Mouse (Mus musculus): Measurements from ENCODE around the gene Rasa4. TPM values are rescaled to one million over a fixed set of nuclear protein-coding genes. Genes with fewer than 3 reads are reported as not detected.

Rasa4 gene
- 1.0 and 1.4 TPM in 2 replicates for polyA plus RNA-seq (2015; fragmentation: Nextera tagmentation; extraction: Ambion mirVana)

DNA sequence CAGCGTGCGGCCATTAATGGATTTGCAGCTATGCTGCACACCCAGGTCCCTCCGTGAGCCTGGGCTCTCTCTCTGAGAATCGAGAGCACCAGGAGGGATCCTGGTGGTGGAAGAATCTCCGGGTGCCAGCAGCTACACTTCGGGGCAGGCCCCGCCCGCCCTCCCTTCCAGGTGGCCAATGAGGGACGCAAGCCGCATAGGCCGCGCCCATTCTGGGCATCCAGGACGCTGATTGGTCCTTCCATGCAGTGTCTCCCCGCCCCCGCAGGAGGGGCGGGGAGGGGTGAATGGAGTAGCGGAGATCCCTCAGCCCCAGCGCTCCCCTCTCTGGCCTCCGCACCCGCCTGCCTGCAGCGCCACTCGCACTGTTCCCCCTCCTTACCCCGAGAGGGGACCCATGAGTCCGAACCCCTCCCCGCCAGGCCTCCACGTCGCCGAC is at the start of gene Rasa4:
Gene Rasa4, plus strand, starts transcription at position 248 of the 439 bp plus-strand sequence.
- H3K4me3 ChIP-seq (replicated peaks) = peak within 1 kb of the TSS; percentile 60
- peaks cover 32% of the 10 kb centered on the region for H3K27me3 ChIP-seq
- peak within 1 kb of the TSS; percentile 90 for H3K4me2 ChIP-seq
- no peaks in the 10 kb centered on the region; the same call in 1 of the 2 replicates for H3K9me3 ChIP-seq (replicated peaks)
- peak; percentile 96 for ATAC-seq (ENCODE audit: low read depth)
- DNase-seq = peak; percentile 88
- no peak within 1 kb of the TSS for H3K27ac ChIP-seq
- H3K4me1 ChIP-seq (replicated peaks) = peaks cover 27% of the 10 kb centered on the region
- H3K36me3 ChIP-seq = no peaks in the 10 kb centered on the region
- under 1% methylated on average over 28 of the region's 28 CpGs for WGBS (ENCODE audit: insufficient replicate concordance)
- H3K9ac ChIP-seq = peak within 1 kb of the TSS; percentile 54

DNA sequence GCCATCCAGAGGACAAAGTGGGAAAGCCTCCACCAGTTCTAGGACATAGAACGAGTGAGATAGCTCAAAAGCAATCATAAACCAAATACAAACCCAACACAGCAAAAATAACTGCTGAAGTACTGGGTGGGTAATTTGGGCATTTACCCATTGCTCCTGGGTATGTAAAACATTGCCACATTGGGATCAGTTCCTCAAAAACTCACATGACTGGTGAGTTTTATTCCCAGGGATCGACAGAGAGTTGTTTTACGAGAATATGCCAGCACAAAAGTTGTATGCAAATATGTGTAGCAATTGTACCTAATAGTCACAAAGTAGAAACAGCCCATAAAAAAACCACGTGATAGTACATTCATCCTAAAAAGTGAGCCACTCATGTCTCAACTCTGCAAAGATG is 48.8 kb upstream of the Rasa4 start:
- Histone ChIP-seq H3K4me3 (replicated peaks) (no peak overlapping the region), H3K9me3 (replicated peaks) (no peaks in the 10 kb centered on the region), H3K4me1 (replicated peaks) (peaks cover 13% of the 10 kb centered on the region), H3K9ac (no peak overlapping the region), H3K36me3 (peaks cover 23% of the 10 kb centered on the region), H3K4me2 (no peak overlapping the region), H3K27ac (no peak overlapping the region), H3K27me3 (0 out of 2 replicates have a peak, but pooled peaks cover 4% of the 10 kb centered on the region)
- ATAC-seq (ENCODE audit: low read depth) (no peak), DNase-seq (no peak)
- WGBS (ENCODE audit: insufficient replicate concordance) = 57% methylated on average over 4 of the region's 4 CpGs

DNA sequence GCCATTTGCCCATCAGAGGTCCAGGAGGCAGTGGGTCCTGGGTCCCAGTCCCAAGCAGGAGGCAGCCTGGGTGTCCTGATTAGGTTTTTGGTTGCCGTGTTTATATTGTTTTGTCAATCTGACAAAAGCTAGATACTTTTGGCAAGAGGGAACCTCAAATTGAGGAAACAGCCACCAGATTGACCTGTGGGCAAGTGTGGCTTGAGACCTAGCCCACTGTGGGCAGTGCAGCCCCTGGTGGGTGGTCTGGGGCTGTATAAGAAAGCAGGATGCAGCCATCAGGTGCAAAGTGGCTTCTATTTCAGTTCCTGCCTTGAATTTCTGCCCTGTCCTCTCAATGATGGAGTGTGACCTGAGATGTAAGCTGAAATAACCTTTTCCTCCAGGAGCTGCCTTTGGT is 48.4 kb upstream of the Rasa4 start:
- peaks cover 20% of the 10 kb centered on the region for H3K36me3 ChIP-seq
- H3K4me3 ChIP-seq (replicated peaks) = no peak overlapping the region
- DNase-seq (no peak), ATAC-seq (ENCODE audit: low read depth) (no peak)
- peaks cover 17% of the 10 kb centered on the region for H3K4me1 ChIP-seq (replicated peaks)
- no peaks in the 10 kb centered on the region for H3K9me3 ChIP-seq (replicated peaks)
- 0 out of 2 replicates have a peak, but pooled peaks cover 4% of the 10 kb centered on the region for H3K27me3 ChIP-seq
- no peak overlapping the region for H3K4me2 ChIP-seq
- no peak overlapping the region for H3K27ac ChIP-seq
- WGBS (ENCODE audit: insufficient replicate concordance) = 29% methylated on average over 1 of the region's 1 CpGs
- no peak overlapping the region for H3K9ac ChIP-seq

DNA sequence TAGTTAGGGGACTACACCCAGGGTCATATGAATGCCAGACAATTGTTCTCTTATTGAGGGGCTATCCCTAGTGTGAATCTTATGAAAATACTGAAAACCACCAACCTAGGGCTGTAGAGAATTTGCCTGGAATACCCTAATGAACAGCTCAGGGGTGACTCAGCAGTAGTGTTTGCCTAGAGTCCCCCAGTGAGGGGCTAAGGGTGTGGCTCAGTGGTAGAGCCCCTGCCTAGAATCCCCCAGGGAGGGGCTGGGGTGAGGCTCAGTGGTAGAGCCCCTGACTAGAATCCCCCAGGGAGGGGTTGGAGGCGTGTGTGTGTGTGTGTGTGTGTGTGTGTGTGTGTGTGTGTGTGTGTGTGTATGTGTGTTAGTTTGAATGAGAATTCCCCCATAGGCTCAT is 47.0 kb upstream of the Rasa4 start:
- H3K4me3 ChIP-seq (replicated peaks) = no peak overlapping the region
- H3K9me3 ChIP-seq (replicated peaks) = no peaks in the 10 kb centered on the region
- 0 out of 2 replicates have a peak, but pooled peaks cover 4% of the 10 kb centered on the region for H3K27me3 ChIP-seq
- H3K27ac ChIP-seq = no peak overlapping the region
- ATAC-seq (ENCODE audit: low read depth) (no peak), DNase-seq (no peak)
- peaks cover 26% of the 10 kb centered on the region for H3K4me1 ChIP-seq (replicated peaks)
- WGBS (ENCODE audit: insufficient replicate concordance) = 80% methylated on average over 1 of the region's 1 CpGs
- H3K36me3 ChIP-seq = peaks cover 7% of the 10 kb centered on the region
- H3K9ac ChIP-seq = no peak overlapping the region
- no peak overlapping the region for H3K4me2 ChIP-seq

DNA sequence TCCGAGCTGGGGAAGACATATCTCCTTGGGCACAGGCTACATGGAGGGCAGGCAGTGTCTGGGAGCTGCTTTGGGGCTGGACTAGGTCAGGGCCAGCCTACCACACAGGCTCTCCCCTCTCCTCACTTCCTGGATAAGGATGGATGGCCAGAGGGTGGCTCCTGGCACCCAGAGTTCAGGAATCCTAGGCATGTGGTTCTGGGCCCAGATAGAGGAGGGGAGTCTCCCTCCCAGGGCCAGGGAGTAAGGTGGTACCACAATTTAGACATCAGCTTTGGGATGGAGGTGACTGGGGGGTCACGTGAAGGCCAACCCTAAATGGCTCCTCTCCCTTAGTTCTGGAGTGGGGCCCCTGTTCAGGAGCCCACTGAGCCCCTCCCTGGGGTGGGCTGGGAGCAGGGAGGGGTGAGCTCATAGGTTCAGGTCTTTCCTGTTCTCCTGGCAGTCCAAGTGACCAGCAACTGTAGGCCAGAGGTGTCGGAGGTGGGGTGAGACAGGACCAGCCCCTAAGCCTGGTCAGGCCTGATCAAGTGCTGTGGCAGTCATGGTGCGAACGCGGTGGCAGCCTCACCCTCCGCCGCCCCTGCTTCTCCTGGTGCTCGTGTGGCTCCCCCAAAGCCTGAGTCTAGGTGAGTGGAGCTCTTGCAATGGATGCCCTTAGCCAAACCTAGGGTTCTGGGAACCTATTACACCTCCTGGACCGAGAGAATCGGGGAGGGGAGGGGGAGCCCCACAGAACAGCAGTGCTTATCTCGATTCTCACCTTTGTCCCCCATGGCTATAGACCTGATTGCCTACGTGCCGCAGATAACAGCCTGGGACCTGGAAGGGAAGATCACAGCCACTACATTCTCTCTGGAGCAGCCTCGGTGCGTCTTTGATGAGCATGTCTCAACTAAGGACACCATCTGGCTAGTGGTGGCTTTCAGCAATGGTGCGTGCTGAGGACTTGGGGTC is 45.2 kb upstream of the Rasa4 start, which contains the start of gene Upk3b:
Gene Upk3b, plus strand, starts transcription at position 239 of the 957 bp plus-strand sequence.
- H3K9ac ChIP-seq = no peak within 1 kb of the TSS
- H3K9me3 ChIP-seq (replicated peaks) = no peaks in the 10 kb centered on the region
- WGBS (ENCODE audit: insufficient replicate concordance) = 39% methylated on average over 17 of the region's 17 CpGs
- H3K36me3 ChIP-seq = no peaks in the 10 kb centered on the region
- H3K27ac ChIP-seq = no peak within 1 kb of the TSS
- H3K4me3 ChIP-seq (replicated peaks) = no peak within 1 kb of the TSS
- H3K4me1 ChIP-seq (replicated peaks) = peaks cover 26% of the 10 kb centered on the region
- DNase-seq (no peak), ATAC-seq (ENCODE audit: low read depth) (no peak)
- H3K27me3 ChIP-seq = 0 out of 2 replicates have a peak, but pooled peaks cover 4% of the 10 kb centered on the region
- no peak within 1 kb of the TSS for H3K4me2 ChIP-seq

DNA sequence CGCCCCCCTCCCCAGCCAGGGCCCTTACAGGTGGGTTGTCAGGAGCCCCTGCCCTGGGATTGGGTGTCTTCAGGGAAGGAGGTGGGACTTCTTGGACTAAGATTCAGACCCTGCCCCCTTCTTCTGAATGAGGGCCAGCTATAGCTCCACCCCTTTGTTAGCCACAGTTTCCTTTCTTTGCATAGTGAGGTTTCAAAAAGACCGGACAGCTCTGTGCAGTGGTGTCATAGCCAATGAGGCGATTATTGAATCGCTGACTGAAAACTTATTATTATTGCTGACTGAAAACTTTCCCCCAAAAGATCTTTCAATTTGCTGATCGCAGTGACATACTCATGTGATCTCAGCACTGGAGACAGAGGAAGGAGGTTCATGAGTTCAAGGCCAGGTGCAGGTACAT is 43.5 kb upstream of the Rasa4 start:
- Histone ChIP-seq H3K27ac (no peak overlapping the region), H3K9ac (no peak overlapping the region), H3K4me2 (0 out of 2 replicates have a peak overlapping the region, but pooled peaks have one; percentile 2), H3K4me3 (replicated peaks) (no peak overlapping the region), H3K27me3 (0 out of 2 replicates have a peak, but pooled peaks cover 4% of the 10 kb centered on the region), H3K4me1 (replicated peaks) (peaks cover 26% of the 10 kb centered on the region), H3K9me3 (replicated peaks) (no peaks in the 10 kb centered on the region), H3K36me3 (no peaks in the 10 kb centered on the region)
- ATAC-seq (ENCODE audit: low read depth) = no peak
- WGBS (ENCODE audit: insufficient replicate concordance) = 19% methylated on average over 5 of the region's 5 CpGs
- no peak for DNase-seq

DNA sequence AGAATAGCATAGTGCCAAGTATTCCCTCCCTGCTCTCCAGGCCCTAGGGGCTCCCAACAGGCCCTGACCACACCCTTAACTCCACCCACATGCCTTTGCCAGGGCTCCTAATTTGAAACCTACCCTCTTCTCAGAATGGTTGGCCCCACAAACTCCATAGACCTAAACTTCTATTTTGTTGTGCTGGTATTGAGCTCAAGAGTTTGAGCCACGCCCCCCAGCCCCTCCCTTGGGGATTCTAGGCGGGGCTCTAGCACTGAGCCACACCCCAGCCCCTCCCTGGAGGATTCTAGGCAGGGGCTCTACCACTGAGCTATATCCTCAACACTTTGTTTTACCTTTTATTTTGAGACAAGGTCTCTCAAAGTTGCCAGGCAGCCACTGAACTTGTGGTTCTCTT is 42.5 kb upstream of the Rasa4 start:
- no peak overlapping the region for H3K4me2 ChIP-seq
- DNase-seq = no peak
- H3K9me3 ChIP-seq (replicated peaks) = no peaks in the 10 kb centered on the region
- H3K4me1 ChIP-seq (replicated peaks) = peaks cover 26% of the 10 kb centered on the region
- H3K36me3 ChIP-seq = no peaks in the 10 kb centered on the region
- no peak for ATAC-seq (ENCODE audit: low read depth)
- H3K9ac ChIP-seq = no peak overlapping the region
- 0 out of 2 replicates have a peak, but pooled peaks cover 4% of the 10 kb centered on the region for H3K27me3 ChIP-seq
- H3K4me3 ChIP-seq (replicated peaks) = no peak overlapping the region
- 45% methylated on average over 2 of the region's 2 CpGs for WGBS (ENCODE audit: insufficient replicate concordance)
- no peak overlapping the region for H3K27ac ChIP-seq

DNA sequence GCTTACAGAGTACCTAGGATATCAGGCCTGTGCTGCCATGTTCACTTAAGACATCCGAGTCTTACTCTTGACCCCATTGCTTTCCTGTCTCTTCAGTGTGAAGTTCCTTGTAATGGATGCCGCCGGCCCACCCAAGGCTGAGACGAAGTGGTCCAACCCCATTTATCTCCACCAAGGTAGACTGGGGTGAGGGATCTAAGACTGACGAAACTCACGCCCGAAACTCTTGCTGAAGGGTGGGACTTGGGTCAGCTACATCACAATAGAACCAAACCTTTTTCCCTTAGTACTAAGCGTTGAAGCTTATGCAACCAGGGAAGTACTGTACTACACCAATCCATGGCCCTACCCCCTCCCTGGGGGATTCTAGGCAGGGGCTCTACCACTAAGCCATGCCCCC is 42.0 kb upstream of the Rasa4 start:
- Histone ChIP-seq H3K9ac (no peak overlapping the region), H3K9me3 (replicated peaks) (no peaks in the 10 kb centered on the region), H3K27ac (no peak overlapping the region), H3K27me3 (0 out of 2 replicates have a peak, but pooled peaks cover 4% of the 10 kb centered on the region), H3K4me3 (replicated peaks) (no peak overlapping the region), H3K36me3 (no peaks in the 10 kb centered on the region), H3K4me1 (replicated peaks) (peaks cover 26% of the 10 kb centered on the region), H3K4me2 (no peak overlapping the region)
- WGBS (ENCODE audit: insufficient replicate concordance) = 84% methylated on average over 8 of the region's 8 CpGs
- ATAC-seq (ENCODE audit: low read depth) (no peak), DNase-seq (no peak)

DNA sequence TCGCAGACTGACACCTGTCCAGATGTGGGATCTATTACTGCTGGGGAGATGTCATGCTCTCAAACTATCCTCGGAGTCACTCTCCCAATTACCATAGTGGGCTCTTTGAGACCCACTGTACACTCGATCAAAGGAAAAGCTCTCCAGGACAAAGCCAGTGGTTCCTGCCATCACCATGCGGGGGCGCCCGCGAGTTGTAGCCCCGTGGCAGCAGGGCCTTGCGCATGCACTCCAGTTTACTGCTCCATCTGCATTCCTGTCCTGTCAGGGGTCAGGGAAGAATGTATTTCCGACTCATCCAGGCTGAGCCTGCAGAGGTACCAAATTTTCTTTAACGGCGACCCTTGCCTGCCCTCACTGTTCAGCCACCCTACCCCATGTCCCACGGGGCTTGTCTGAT is 38.9 kb upstream of the Rasa4 start:
- peaks cover 12% of the 10 kb centered on the region; the same call in 1 of the 2 replicates for H3K4me1 ChIP-seq (replicated peaks)
- 59% methylated on average over 13 of the region's 13 CpGs for WGBS (ENCODE audit: insufficient replicate concordance)
- DNase-seq = no peak
- no peak overlapping the region for H3K27ac ChIP-seq
- no peak overlapping the region for H3K4me3 ChIP-seq (replicated peaks)
- H3K9ac ChIP-seq = no peak overlapping the region
- no peaks in the 10 kb centered on the region for H3K9me3 ChIP-seq (replicated peaks)
- no peaks in the 10 kb centered on the region for H3K36me3 ChIP-seq
- no peak for ATAC-seq (ENCODE audit: low read depth)
- H3K27me3 ChIP-seq = no peaks in the 10 kb centered on the region
- no peak overlapping the region for H3K4me2 ChIP-seq

DNA sequence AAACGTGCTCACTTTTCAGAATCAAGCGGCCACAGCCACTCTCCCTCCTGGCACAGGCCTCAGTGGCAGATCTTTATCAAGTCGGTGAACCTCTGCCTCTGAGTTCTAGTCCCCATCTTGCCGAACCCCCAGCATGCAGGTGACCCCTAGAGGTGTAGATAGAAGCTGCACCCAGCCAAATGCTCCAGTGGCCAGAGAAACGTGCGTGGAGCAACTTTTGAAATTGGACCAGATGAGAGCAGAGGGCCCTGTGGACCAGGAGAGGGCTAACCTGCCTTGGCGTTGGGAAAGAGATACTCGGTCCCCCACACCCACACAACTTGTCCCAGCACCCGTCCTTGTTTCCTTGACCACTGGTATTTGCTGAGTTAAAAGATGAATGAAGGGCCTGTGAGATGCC is 38.3 kb upstream of the Rasa4 start:
- no peak overlapping the region for H3K9ac ChIP-seq
- no peak for DNase-seq
- WGBS (ENCODE audit: insufficient replicate concordance) = 27% methylated on average over 9 of the region's 9 CpGs
- no peak overlapping the region for H3K4me2 ChIP-seq
- no peaks in the 10 kb centered on the region for H3K27me3 ChIP-seq
- no peak for ATAC-seq (ENCODE audit: low read depth)
- H3K27ac ChIP-seq = no peak overlapping the region
- no peak overlapping the region for H3K4me3 ChIP-seq (replicated peaks)
- no peaks in the 10 kb centered on the region for H3K36me3 ChIP-seq
- peaks cover 7% of the 10 kb centered on the region; the same call in 1 of the 2 replicates for H3K4me1 ChIP-seq (replicated peaks)
- no peaks in the 10 kb centered on the region for H3K9me3 ChIP-seq (replicated peaks)

DNA sequence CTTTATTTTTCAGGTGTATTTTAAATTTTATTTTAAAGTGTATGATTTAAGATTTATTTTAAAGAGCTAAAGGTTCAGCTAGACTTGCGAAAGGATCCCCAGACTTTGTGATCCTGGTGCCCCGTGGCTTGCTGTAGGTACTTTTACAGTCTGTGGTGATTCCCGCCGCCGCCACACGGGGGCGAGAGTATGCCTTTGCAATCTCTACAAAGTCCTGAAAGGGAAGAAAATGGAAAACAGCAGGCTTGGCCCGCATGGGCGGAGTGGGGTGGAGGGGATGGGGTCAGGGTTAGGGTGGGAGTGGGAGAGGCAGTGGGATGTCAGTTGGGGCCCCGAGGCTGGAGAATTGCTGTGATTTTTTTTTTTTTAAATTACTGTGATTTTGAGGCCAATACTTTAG is 37.7 kb upstream of the Rasa4 start:
- 4% methylated on average over 10 of the region's 10 CpGs for WGBS (ENCODE audit: insufficient replicate concordance)

More for the DNA sequence above, 37.7 kb upstream of the Rasa4 start:
- Histone ChIP-seq H3K9me3 (replicated peaks) (no peaks in the 10 kb centered on the region), H3K4me1 (replicated peaks) (peaks cover 4% of the 10 kb centered on the region; the same call in 1 of the 2 replicates), H3K4me3 (replicated peaks) (no peak overlapping the region), H3K36me3 (no peaks in the 10 kb centered on the region), H3K27ac (no peak overlapping the region), H3K9ac (no peak overlapping the region), H3K27me3 (no peaks in the 10 kb centered on the region), H3K4me2 (no peak overlapping the region)
- ATAC-seq (ENCODE audit: low read depth) (no peak), DNase-seq (peak; percentile 59)
